Mouse (Mus musculus): ENCODE data around the gene Crip2. TPM values are rescaled to one million over a fixed set of nuclear protein-coding genes. Genes with fewer than 3 reads are reported as not detected.
A peak's percentile ranks its signal among the peaks of the same experiment; 100 is the strongest.

The Crip2 gene
- polyA plus RNA-seq, 1 experiment, result 137 TPM

DNA sequence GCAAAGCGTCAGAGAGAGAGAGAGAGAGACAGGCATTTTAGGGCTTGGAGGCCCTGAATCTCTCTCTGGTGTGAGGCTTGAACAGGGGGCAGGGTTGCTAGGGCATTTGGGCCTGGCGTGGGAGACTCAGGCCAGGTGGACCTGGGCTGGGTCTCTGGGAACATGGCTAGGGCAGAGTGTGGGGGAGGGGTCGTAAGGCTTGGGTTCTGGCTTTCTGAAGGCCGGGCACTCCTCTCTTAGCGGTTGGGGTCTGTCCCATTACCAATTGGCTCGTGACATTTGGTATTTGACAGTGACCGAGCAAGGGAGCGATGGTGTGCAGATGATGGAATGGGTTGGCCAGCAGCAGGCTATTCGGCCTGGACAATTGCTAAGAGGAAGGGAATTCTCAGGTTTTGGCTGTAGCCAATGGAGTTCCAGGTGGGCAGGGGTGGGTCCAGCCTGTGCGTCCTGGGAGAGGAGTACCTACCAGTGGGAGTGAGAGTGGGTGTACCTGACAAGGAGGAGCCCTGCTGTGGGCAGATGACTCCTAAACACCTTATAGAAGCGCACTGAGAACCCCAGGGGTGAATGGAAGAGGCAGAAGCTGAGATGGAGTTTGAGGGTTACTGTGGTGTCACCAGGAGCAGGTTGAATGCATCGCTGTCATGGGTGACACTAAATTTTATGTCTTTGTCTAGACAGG lies 46.4 kb downstream of the Crip2 start:
- Histone ChIP-seq H3K36me3 (ENCODE audit: control insufficient read depth, insufficient read depth, low read length) (no peaks in the 10 kb centered on the region), H3K27me3 (ENCODE audit: control insufficient read depth, insufficient read depth, low read length) (peaks cover 10% of the 10 kb centered on the region), H3K4me3 (ENCODE audit: extremely low read depth, insufficient read depth, insufficient read length) (peak overlapping the region; percentile 48; the same call in 1 of the 2 replicates), H3K4me1 (ENCODE audit: control insufficient read depth, insufficient read depth, insufficient read length) (peaks cover 18% of the 10 kb centered on the region), H3K27ac (ENCODE audit: insufficient read depth, low read length) (no peak overlapping the region)
- no peak for TF ChIP-seq POLR2A (IDR thresholded peaks at IDR 0.05; ENCODE audit: low read depth, low read length)
- DNase-seq (ENCODE audit: low read depth in 1 of 2, low spot score in 2 of 2), result no peak
- 63% methylated on average over 12 of the region's 12 CpGs for WGBS

DNA sequence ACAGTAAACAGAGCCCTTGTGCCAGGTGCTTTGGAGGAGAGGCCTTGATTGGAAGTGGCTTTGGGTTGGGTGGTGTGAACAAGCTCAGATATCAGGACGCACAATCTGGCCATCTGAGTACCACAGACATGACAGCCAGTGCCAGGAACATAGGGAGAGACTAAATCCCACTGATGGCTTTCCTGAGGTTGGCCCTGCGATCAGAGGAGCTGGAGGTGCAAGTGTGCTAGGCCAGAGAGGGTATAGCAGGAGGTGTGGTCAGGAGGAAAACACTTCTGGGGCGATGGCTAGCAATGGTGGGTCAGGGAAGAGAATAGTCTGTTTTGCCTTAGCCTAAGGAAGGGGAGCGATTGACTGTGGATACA lies 47.0 kb downstream of the Crip2 start:
- Histone ChIP-seq H3K36me3 (ENCODE audit: control insufficient read depth, insufficient read depth, low read length) (no peaks in the 10 kb centered on the region), H3K4me1 (ENCODE audit: control insufficient read depth, insufficient read depth, insufficient read length) (peaks cover 18% of the 10 kb centered on the region), H3K27ac (ENCODE audit: insufficient read depth, low read length) (no peak overlapping the region), H3K27me3 (ENCODE audit: control insufficient read depth, insufficient read depth, low read length) (peaks cover 10% of the 10 kb centered on the region), H3K4me3 (ENCODE audit: extremely low read depth, insufficient read depth, insufficient read length) (no peak overlapping the region)
- DNase-seq (ENCODE audit: low read depth in 1 of 2, low spot score in 2 of 2), result no peak
- no peak for TF ChIP-seq CTCF (IDR thresholded peaks at IDR 0.05; ENCODE audit: extremely low read depth, insufficient read depth, insufficient read length, insufficient replicate concordance)
- TF ChIP-seq POLR2A (IDR thresholded peaks at IDR 0.05; ENCODE audit: low read depth, low read length), result no peak
- WGBS, result 49% methylated on average over 4 of the region's 4 CpGs

DNA sequence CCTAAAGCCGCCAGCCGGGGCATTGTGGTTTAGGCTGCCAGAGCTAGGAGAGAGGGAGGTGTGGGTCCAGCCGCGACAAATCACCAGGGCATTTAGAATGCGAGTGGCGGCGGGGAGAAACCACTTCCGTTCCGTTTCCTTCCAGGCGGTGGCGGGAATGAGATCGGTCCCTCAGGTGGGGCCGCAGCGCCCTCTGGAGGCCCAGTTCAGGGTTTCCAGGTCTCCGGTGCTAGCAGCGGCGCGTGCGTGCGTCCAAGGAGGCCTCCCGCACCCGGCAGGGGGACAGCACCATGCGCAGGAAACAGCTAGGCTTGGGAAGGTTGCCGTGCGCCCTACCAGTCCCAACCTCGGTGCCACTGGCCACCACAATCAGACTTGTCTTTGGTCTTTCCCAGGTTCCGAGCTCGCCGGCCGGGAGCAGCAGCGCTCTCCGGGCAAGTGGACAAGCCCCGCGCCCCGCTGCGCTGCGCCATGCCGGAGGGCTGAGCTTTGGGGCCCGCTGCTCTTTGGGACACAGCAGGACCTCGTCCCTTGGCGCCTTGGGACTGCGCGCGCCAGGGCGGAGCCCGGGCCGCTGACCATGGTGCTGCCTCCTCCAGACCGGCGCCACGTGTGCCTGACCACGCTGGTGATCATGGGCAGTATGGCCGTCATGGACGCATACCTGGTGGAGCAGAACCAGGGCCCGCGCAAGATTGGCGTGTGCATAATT lies 47.7 kb downstream of the Crip2 start:
- no peak overlapping the region for H3K4me3 ChIP-seq (ENCODE audit: extremely low read depth, insufficient read depth, insufficient read length)

DNA sequence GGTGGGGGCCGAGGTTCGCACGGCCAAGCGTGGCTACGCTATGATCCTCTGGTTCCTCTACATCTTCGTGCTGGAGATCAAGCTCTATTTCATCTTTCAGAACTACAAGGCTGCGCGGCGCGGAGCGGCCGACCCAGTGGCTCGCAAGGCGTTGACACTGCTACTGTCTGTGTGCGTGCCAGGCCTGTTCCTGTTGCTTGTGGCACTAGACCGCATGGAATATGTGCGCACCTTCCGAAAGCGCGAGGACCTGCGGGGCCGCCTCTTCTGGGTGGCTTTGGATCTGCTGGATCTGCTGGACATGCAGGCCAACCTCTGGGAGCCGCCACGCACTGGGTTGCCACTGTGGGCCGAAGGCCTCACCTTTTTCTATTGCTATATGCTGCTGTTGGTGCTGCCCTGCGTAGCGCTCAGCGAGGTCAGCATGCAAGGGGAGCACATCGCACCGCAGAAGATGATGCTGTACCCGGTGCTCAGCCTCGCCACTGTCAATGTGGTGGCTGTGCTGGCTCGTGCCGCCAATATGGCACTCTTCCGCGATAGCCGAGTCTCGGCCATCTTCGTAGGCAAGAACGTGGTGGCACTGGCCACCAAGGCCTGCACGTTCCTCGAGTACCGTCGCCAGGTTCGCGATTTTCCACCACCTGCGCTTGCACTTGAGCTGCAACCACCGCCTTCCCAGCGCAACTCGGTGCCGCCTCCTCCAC lies 48.5 kb downstream of the Crip2 start:
- Histone ChIP-seq H3K27ac (ENCODE audit: insufficient read depth, low read length) (no peak overlapping the region), H3K4me1 (ENCODE audit: control insufficient read depth, insufficient read depth, insufficient read length) (peaks cover 18% of the 10 kb centered on the region), H3K27me3 (ENCODE audit: control insufficient read depth, insufficient read depth, low read length) (peaks cover 10% of the 10 kb centered on the region), H3K4me3 (ENCODE audit: extremely low read depth, insufficient read depth, insufficient read length) (no peak overlapping the region), H3K36me3 (ENCODE audit: control insufficient read depth, insufficient read depth, low read length) (no peaks in the 10 kb centered on the region)
- no peak for TF ChIP-seq POLR2A (IDR thresholded peaks at IDR 0.05; ENCODE audit: low read depth, low read length)
- no peak for TF ChIP-seq CTCF (IDR thresholded peaks at IDR 0.05; ENCODE audit: extremely low read depth, insufficient read depth, insufficient read length, insufficient replicate concordance)
- 95% methylated on average over 51 of the region's 51 CpGs for WGBS
- DNase-seq (ENCODE audit: low read depth in 1 of 2, low spot score in 2 of 2), result no peak

More for the DNA sequence above, 47.7 kb downstream of the Crip2 start:
- Histone ChIP-seq H3K4me1 (ENCODE audit: control insufficient read depth, insufficient read depth, insufficient read length) (peaks cover 18% of the 10 kb centered on the region), H3K36me3 (ENCODE audit: control insufficient read depth, insufficient read depth, low read length) (no peaks in the 10 kb centered on the region), H3K27ac (ENCODE audit: insufficient read depth, low read length) (no peak overlapping the region), H3K27me3 (ENCODE audit: control insufficient read depth, insufficient read depth, low read length) (peaks cover 10% of the 10 kb centered on the region)
- DNase-seq (ENCODE audit: low read depth in 1 of 2, low spot score in 2 of 2), result peak; percentile 26 to 78
- 30% methylated on average over 56 of the region's 56 CpGs for WGBS
- peak; percentile 85 for TF ChIP-seq CTCF (IDR thresholded peaks at IDR 0.05; ENCODE audit: extremely low read depth, insufficient read depth, insufficient read length, insufficient replicate concordance)
- no peak for TF ChIP-seq POLR2A (IDR thresholded peaks at IDR 0.05; ENCODE audit: low read depth, low read length)

DNA sequence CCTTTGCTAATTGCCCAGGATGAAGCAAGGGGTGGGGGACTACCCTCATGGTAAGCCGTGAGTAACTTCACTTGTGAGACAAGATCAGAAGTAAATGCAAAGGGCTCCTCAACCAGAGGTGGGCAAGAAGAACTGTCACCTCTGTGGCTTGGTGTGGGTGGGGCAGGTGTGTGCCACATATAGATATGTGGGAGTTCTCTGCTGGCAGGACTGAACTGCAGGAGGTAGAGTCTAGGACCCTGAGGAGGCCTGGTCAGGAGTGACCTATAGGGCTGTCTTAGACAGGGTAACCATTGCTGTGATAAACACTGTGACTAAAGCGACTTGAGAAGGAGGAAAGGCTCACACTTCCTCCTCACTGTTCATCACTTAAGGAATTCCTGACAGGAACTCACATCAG lies 53.4 kb downstream of the Crip2 start:
- Histone ChIP-seq H3K27me3 (ENCODE audit: control insufficient read depth, insufficient read depth, low read length) (no peaks in the 10 kb centered on the region), H3K27ac (ENCODE audit: insufficient read depth, low read length) (no peak overlapping the region), H3K4me1 (ENCODE audit: control insufficient read depth, insufficient read depth, insufficient read length) (no peaks in the 10 kb centered on the region), H3K4me3 (ENCODE audit: extremely low read depth, insufficient read depth, insufficient read length) (no peak overlapping the region), H3K36me3 (ENCODE audit: control insufficient read depth, insufficient read depth, low read length) (no peaks in the 10 kb centered on the region)
- TF ChIP-seq POLR2A (IDR thresholded peaks at IDR 0.05; ENCODE audit: low read depth, low read length), result no peak
- TF ChIP-seq CTCF (IDR thresholded peaks at IDR 0.05; ENCODE audit: extremely low read depth, insufficient read depth, insufficient read length, insufficient replicate concordance), result no peak
- no peak for DNase-seq (ENCODE audit: low read depth in 1 of 2, low spot score in 2 of 2)
- 69% methylated on average over 2 of the region's 2 CpGs for WGBS

Other genes starting within 250 kb of the Crip2 start
- 7.8 and 8.6 TPM in 2 replicates for gene Jag2, start 210.5 kb upstream of the Crip2 start, polyA plus RNA-seq (2012; rRNA removed)
- 25.4 and 28.8 TPM in 2 replicates for gene Nudt14, start 198.1 kb upstream of the Crip2 start, polyA plus RNA-seq (2012; rRNA removed)
- gene Btbd6, start 163.8 kb upstream of the Crip2 start, polyA plus RNA-seq (2012; rRNA removed), result 22.3 and 61.1 TPM in 2 replicates
- gene Brf1, start 139.5 kb upstream of the Crip2 start, polyA plus RNA-seq (2012; rRNA removed), result 127 and 186 TPM in 2 replicates
- 29.1 and 38.6 TPM in 2 replicates for gene Pacs2, start 125.7 kb upstream of the Crip2 start, polyA plus RNA-seq (2012; rRNA removed)
- gene Tex22, start 65.7 kb upstream of the Crip2 start, polyA plus RNA-seq (2012; rRNA removed), result 0.20 and 0.48 TPM in 2 replicates
- gene Mta1, start 42.0 kb upstream of the Crip2 start, polyA plus RNA-seq (2012; rRNA removed), result 55.6 and 77.7 TPM in 2 replicates
- gene Crip1, start 6.1 kb downstream of the Crip2 start, polyA plus RNA-seq (2012; rRNA removed), result 414 and 544 TPM in 2 replicates
- 16.8 and 23.2 TPM in 2 replicates for gene Tedc1, start 16.2 kb downstream of the Crip2 start, polyA plus RNA-seq (2012; rRNA removed)
- 1.7 and 2.1 TPM in 2 replicates for gene Tmem121, start 45.7 kb downstream of the Crip2 start, polyA plus RNA-seq (2012; rRNA removed)

All from spleen, adult 2 months (tissue).